Mouse (Mus musculus): ENCODE results near the gene Gatad1.
A peak's percentile ranks its signal among the peaks of the same experiment; 100 is the strongest.
"Not testable (repeated sequence)": the region's sequence is repeated elsewhere in the genome, so short reads cannot be mapped to it uniquely, and the experiment has no call there.

Gatad1 gene

GRCm38 (mm10) chr5:3635286-3635685 is 21.7 kb downstream of the Gatad1 start:
- no peak for DNase-seq (ENCODE audit: low read depth in 2 of 2, low spot score in 2 of 2)

DNA sequence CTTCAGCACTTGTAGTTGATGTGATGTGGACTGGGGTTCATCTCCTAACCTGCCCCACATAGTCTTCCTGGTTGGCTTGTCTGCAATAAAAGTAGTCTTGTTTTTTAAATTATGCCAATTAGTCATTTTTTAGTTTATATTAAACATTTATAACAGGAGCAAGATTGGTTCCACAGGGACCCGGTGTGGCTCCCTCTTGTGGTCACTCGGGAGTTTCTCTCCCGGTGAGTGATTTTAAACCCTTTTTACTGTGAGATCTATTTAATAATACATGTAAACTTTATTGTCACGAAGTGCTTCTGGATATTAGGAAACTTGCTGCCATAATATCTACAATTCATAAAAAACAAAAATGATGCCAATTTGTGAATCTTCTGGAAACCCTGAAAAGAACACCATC is 23.0 kb downstream of the Gatad1 start:
- no peak for DNase-seq (ENCODE audit: low read depth in 2 of 2, low spot score in 2 of 2)

DNA sequence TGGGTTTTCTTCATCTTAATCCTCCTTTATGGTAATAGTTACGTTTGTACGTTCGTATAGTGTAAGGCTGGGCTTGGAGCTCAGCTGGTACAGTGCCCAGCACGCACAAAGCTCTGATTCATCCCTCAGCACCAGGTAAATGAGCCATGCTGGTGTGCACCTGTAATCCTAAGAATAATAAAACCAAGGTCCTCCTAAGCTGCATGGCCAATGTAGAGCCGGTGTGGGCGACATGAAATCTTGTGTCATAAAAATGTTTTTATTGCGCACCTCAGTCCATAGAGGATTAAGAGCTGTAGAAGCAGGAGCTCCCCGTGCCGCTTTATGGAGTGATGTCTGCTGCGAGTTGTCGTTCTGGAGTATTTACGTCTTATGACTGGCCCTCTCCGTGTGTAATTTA is 23.7 kb downstream of the Gatad1 start:
- DNase-seq (ENCODE audit: low read depth in 2 of 2, low spot score in 2 of 2): no peak

DNA sequence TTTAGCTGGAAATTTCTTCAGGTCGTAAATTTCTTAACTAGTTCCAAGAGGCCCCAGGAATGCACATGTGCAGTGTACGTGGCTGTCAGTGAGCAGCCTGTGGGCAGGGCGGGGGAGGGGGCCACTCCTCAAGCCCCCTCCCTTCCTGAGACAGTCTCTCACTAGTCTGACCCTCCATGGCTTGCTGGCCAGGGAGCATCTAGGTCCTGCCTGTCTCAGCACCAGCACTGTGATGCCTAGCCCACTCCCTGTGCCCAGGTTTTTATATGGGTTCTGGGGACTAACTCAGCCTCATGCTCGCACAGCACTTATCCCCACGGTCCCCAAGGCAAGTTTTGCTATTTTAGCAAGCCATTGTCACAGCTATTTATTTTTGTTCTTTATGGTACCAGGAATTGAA is 24.7 kb downstream of the Gatad1 start:
- DNase-seq (ENCODE audit: low read depth in 2 of 2, low spot score in 2 of 2): no peak

DNA sequence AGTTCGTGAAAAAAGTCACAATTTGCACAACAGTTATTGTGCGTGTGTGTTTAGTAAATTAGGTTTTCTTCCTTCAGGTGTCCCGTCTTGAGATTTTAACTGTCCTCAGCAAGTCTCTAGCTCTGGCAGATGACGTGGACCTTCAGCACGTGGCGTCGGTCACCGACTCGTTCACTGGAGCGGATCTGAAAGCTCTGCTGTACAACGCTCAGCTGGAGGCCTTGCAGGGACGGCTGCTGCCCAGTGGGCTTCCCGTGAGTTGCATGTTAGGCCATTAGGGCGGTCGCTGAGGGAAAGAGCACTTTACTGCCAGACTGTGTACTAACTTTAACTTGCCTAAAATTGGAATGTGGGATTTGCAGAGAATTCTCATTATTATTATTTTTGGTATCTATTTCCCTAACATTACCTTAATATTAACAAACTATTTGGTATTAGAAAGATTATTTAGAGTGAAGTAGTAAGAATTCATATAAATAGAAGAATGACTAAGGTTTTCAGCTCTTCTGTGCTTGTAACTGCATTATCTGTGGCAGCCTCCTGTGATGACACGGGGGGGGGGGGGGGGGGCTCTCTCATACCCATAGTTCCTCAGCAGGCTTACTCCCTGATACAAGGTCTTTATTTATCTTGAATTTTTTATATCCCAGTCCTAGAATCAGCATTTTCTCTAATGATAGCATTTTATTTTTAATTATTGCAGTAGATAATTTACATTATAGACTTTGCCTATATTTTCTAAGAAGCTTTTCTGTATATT is 25.3 kb downstream of the Gatad1 start:
- no peak for DNase-seq (ENCODE audit: low read depth in 2 of 2, low spot score in 2 of 2)

GRCm38 (mm10) chr5:3630055-3630454 is 26.9 kb downstream of the Gatad1 start:
- DNase-seq (ENCODE audit: low read depth in 2 of 2, low spot score in 2 of 2): no peak

DNA sequence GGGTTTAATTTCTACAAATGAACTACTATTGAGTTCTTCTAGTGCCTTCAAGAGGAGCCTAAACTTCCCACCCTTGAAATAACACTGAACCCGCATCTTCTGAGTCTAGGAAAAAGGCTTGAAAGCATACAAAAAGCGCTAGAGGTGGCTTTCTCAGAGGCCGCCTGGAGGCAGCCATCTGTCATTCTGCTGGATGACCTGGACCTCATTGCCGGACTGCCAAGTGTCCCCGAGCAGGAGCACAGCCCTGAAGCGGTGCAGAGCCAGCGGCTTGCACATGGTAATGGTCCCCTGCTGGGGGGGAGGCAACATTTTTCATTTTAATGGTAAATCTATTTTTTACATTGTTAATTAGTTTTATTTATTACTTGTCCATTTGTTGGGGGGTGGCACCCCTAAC is 36.5 kb downstream of the Gatad1 start:
- no peak for DNase-seq (ENCODE audit: low read depth in 2 of 2, low spot score in 2 of 2)

DNA sequence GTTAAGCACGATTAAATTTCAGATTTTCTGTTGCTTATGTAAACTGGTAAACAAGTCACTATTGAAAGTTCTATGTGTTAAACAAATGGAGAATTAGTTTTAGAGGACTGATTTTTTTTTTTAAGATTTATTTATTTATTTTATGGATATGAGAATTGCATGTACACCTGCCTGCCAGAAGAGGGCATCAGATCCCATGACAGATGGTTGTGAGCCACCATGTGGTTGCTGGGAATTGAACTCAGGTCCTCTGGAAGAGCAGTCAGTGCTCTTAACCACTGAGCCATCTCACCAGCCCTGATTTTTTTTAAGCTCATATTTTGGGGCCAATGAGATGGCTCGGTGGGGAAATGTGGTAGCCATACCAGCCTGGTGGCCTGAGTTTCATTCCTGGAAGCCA is 45.1 kb downstream of the Gatad1 start:
- not testable (repeated sequence) for DNase-seq (ENCODE audit: low read depth in 2 of 2, low spot score in 2 of 2)

DNA sequence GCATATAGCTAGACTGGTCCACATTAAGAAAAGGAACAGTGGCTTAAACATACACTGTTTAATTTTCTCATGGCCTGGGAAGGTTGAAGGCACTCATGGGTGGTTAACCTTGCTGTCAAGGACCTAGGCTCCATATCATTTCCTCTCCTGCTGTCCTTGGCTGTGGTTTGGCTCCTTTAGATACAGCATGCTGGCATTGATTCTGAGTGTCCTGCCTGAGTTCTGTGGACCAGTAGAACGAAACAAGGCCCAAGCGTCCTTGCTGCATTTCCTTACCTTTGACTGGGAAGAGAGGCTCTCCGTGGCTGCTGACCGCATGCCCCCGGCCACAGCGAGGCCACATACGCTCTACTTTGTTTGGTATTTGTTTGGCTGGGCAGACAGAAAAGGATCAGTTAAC is 47.7 kb downstream of the Gatad1 start:
- no peak for DNase-seq (ENCODE audit: low read depth in 2 of 2, low spot score in 2 of 2)

GRCm38 (mm10) chr5:3607114-3607513 is 49.9 kb downstream of the Gatad1 start:
- no peak for DNase-seq (ENCODE audit: low read depth in 2 of 2, low spot score in 2 of 2)

DNA sequence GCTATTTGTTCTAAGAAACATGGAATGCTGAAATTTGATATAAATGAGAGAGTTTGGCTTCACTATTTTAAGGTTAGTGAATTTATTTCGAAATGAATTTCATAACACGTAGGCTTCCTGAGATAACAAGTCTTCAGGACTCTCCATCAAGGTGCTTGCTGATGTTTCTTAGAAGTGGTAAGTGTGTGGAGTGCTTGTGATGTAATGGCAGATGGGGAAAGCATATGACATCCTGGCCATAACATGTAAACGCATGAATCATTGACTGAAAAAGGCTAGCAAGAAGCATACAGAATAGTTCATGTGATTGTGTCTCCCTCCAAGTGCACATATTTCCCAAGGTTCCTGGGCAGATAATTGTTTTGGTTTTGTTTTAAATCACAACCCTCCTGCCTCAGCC is 56.2 kb downstream of the Gatad1 start:
- no peak for DNase-seq (ENCODE audit: low read depth in 2 of 2, low spot score in 2 of 2)

- no peak for DNase-seq (ENCODE audit: low read depth in 2 of 2, low spot score in 2 of 2)
Measured at GRCm38 (mm10) chr5:3600298-3600697, 56.7 kb downstream of the Gatad1 start.

- no peak for DNase-seq (ENCODE audit: low read depth in 2 of 2, low spot score in 2 of 2)
Measured at GRCm38 (mm10) chr5:3598766-3599165, 58.2 kb downstream of the Gatad1 start.

- DNase-seq (ENCODE audit: low read depth in 2 of 2, low spot score in 2 of 2): no peak
Measured at GRCm38 (mm10) chr5:3597171-3597570, 59.8 kb downstream of the Gatad1 start.

GRCm38 (mm10) chr5:3596399-3596766 is 60.6 kb downstream of the Gatad1 start, which contains the start of gene Rbm48:
Gene Rbm48 (minus strand): TSS chr5:3596585.
- peak; percentile 67 to 73 for DNase-seq (ENCODE audit: low read depth in 2 of 2, low spot score in 2 of 2)

- peak; percentile 94 to 96 for DNase-seq (ENCODE audit: low read depth in 2 of 2, low spot score in 2 of 2)
Measured at GRCm38 (mm10) chr5:3595693-3596398, 61.1 kb downstream of the Gatad1 start, which contains the start of gene Pex1. Gene Pex1 (plus strand): TSS chr5:3596066.

Measured in CD8-positive naive resting alpha-beta T cell, adult 2 months (primary cell).